Comparison of ENCODE assay signal across 19 mouse cellular contexts in genomic region chr17:9861346-9861745, GRCm38 (mm10).
DNase-seq lines count a peak whose midpoint lies in the region; ATAC-seq and TF ChIP-seq lines count a peak whose summit lies in the region.
"Had no signal": no experiment of that assay in that cellular context is flagged by ENCODE, and none has a peak within 500 bp of the region (broad histone marks: within the 10 kb centered on the region; RNA-seq: fewer than 3 reads in every experiment).

No protein-coding gene starts in this region.

- TF ChIP-seq POLR2A in olfactory bulb, adult 2 months (IDR thresholded peaks at IDR 0.05; ENCODE audit: insufficient read depth, low read depth, low read length): no peak
- no peak for TF ChIP-seq POLR2A in kidney, adult 2 months (IDR thresholded peaks at IDR 0.05; ENCODE audit: low read depth, low read length)

- ATAC-seq in forebrain, embryonic 15.5 days (replicated peaks): no peak; the same call in 1 of the 2 replicates
- no peak for ATAC-seq in forebrain, embryonic 12.5 days (ENCODE audit: low FRiP score)
- no peak for ATAC-seq in midbrain, embryonic 13.5 days

- peak overlapping the region; percentile 74 for H3K27ac ChIP-seq in forebrain, embryonic 15.5 days (replicated peaks)
- H3K27ac ChIP-seq in forebrain, embryonic 12.5 days: no peak overlapping the region
- peak overlapping the region; percentile 74 for H3K27ac ChIP-seq in midbrain, embryonic 13.5 days
- H3K27ac ChIP-seq in olfactory bulb, adult 2 months (ENCODE audit: insufficient read depth, low read depth, low read length): peak overlapping the region; percentile 83
- H3K27ac ChIP-seq in embryonic facial prominence, embryonic 10.5 days (replicated peaks): no peak overlapping the region
- H3K27ac ChIP-seq in kidney, adult 2 months (ENCODE audit: insufficient read depth, low read depth, low read length): no peak overlapping the region
- H3K27ac ChIP-seq: embryonic facial prominence, embryonic 15.5 days had no signal

- no peak overlapping the region for H3K4me3 ChIP-seq in forebrain, embryonic 15.5 days
- no peak overlapping the region for H3K4me3 ChIP-seq in forebrain, embryonic 12.5 days (replicated peaks)
- H3K4me3 ChIP-seq in midbrain, embryonic 13.5 days (replicated peaks): no peak overlapping the region
- no peak overlapping the region for H3K4me3 ChIP-seq in olfactory bulb, adult 2 months (ENCODE audit: insufficient read depth, low read depth, low read length)
- H3K4me3 ChIP-seq in embryonic facial prominence, embryonic 10.5 days: no peak overlapping the region
- no peak overlapping the region for H3K4me3 ChIP-seq in kidney, adult 2 months (ENCODE audit: insufficient read depth, low read depth, low read length)
- H3K4me3 ChIP-seq: embryonic facial prominence, embryonic 15.5 days had no signal

- H3K9ac ChIP-seq in forebrain, embryonic 15.5 days (replicated peaks): no peak overlapping the region
- H3K9ac ChIP-seq in forebrain, embryonic 12.5 days: no peak overlapping the region
- no peak overlapping the region for H3K9ac ChIP-seq in midbrain, embryonic 13.5 days (replicated peaks)
- H3K9ac ChIP-seq: embryonic facial prominence, embryonic 15.5 days; lung, embryonic 14.5 days had no signal

- H3K9me3 ChIP-seq in forebrain, embryonic 15.5 days: 0 out of 2 replicates have a peak, but pooled peaks cover 1% of the 10 kb centered on the region
- H3K9me3 ChIP-seq in forebrain, embryonic 12.5 days: peaks cover 8% of the 10 kb centered on the region; the same call in 1 of the 2 replicates
- H3K9me3 ChIP-seq in midbrain, embryonic 13.5 days: peaks cover 13% of the 10 kb centered on the region; the same call in 1 of the 2 replicates
- peaks cover 5% of the 10 kb centered on the region; the same call in 1 of the 2 replicates for H3K9me3 ChIP-seq in embryonic facial prominence, embryonic 10.5 days

- peaks cover 12% of the 10 kb centered on the region for H3K4me1 ChIP-seq in forebrain, embryonic 15.5 days
- peaks cover 13% of the 10 kb centered on the region for H3K4me1 ChIP-seq in forebrain, embryonic 12.5 days
- peaks cover 20% of the 10 kb centered on the region for H3K4me1 ChIP-seq in midbrain, embryonic 13.5 days (replicated peaks)
- H3K4me1 ChIP-seq in olfactory bulb, adult 2 months (ENCODE audit: control insufficient read depth, insufficient read depth, low read length): peaks cover 2% of the 10 kb centered on the region; the same call in 1 of the 2 replicates
- H3K4me1 ChIP-seq in embryonic facial prominence, embryonic 10.5 days: 0 out of 2 replicates have a peak, but pooled peaks cover 5% of the 10 kb centered on the region
- H3K4me1 ChIP-seq in kidney, adult 2 months (ENCODE audit: control insufficient read depth, insufficient read depth, low read length): no peaks in the 10 kb centered on the region
- H3K4me1 ChIP-seq: embryonic facial prominence, embryonic 15.5 days had no signal

- no peaks in the 10 kb centered on the region for H3K36me3 ChIP-seq in forebrain, embryonic 15.5 days
- no peaks in the 10 kb centered on the region for H3K36me3 ChIP-seq in forebrain, embryonic 12.5 days (replicated peaks)
- H3K36me3 ChIP-seq in midbrain, embryonic 13.5 days: no peaks in the 10 kb centered on the region
- H3K36me3 ChIP-seq in embryonic facial prominence, embryonic 10.5 days (replicated peaks): no peaks in the 10 kb centered on the region
- H3K36me3 ChIP-seq in kidney, adult 2 months (ENCODE audit: control insufficient read depth, insufficient read depth, low read length): no peaks in the 10 kb centered on the region
- H3K36me3 ChIP-seq: embryonic facial prominence, embryonic 15.5 days had no signal

- DNase-seq in retina, postnatal 1 day: peak; percentile 51
- no peak for DNase-seq in retina, embryonic 14.5 days (ENCODE audit: low spot score)
- no peak for DNase-seq in embryonic facial prominence, embryonic 10.5 days (ENCODE audit: low spot score)
- DNase-seq in kidney, adult 2 months: no peak
- DNase-seq: adrenal gland, postnatal 25 days; cerebellum, adult 9-11 months; gastrocnemius, postnatal 10 days; heart, adult 18-20 months; kidney, adult 9 months; kidney, postnatal 36 days; left cerebral cortex, postnatal 4 days; lung, embryonic 14.5 days; lung, postnatal 4 days; right cerebral cortex, postnatal 14 days had no signal

- WGBS in forebrain, embryonic 15.5 days: 75% methylated on average over 6 of the region's 6 CpGs
- 84% methylated on average over 6 of the region's 6 CpGs for WGBS in forebrain, embryonic 12.5 days
- 75% methylated on average over 6 of the region's 6 CpGs for whole genome bisulfite sequencing in midbrain, embryonic 13.5 days
- WGBS in olfactory bulb, adult 2 months: 77% methylated on average over 6 of the region's 6 CpGs
- WGBS in embryonic facial prominence, embryonic 10.5 days: 82% methylated on average over 6 of the region's 6 CpGs
- WGBS in kidney, adult 2 months: 71% methylated on average over 6 of the region's 6 CpGs

- H3K27me3 ChIP-seq in forebrain, embryonic 15.5 days: no peaks in the 10 kb centered on the region
- H3K27me3 ChIP-seq in forebrain, embryonic 12.5 days: no peaks in the 10 kb centered on the region
- H3K27me3 ChIP-seq in midbrain, embryonic 13.5 days: no peaks in the 10 kb centered on the region
- no peaks in the 10 kb centered on the region for H3K27me3 ChIP-seq in embryonic facial prominence, embryonic 10.5 days (replicated peaks; ENCODE audit: low read depth, poor library complexity, severe bottlenecking)
- no peaks in the 10 kb centered on the region for H3K27me3 ChIP-seq in kidney, adult 2 months (replicated peaks; ENCODE audit: control insufficient read depth, insufficient read depth, low read length)
- H3K27me3 ChIP-seq: embryonic facial prominence, embryonic 15.5 days had no signal

- TF ChIP-seq CTCF in olfactory bulb, adult 2 months (IDR thresholded peaks at IDR 0.05; ENCODE audit: insufficient read depth, low read depth, low read length): no peak
- no peak for TF ChIP-seq CTCF in kidney, adult 2 months (conservative IDR thresholded peaks at IDR 0.05; ENCODE audit: insufficient read depth, insufficient read length, low read depth, low read length)

- no peak overlapping the region for H3K4me2 ChIP-seq in forebrain, embryonic 15.5 days (replicated peaks)
- H3K4me2 ChIP-seq in forebrain, embryonic 12.5 days: no peak overlapping the region
- H3K4me2 ChIP-seq in midbrain, embryonic 13.5 days (replicated peaks): no peak overlapping the region
- H3K4me2 ChIP-seq: embryonic facial prominence, embryonic 15.5 days; lung, embryonic 14.5 days had no signal

Comparison
In these comparisons a context has a peak if more than half of its experiments do, and no peak if none do; other contexts are left out.
1. H3K27ac ChIP-seq: peak in forebrain, embryonic 15.5 days (single experiment), midbrain, embryonic 13.5 days (single experiment) and olfactory bulb, adult 2 months (single experiment); none in forebrain, embryonic 12.5 days (single experiment), embryonic facial prominence, embryonic 10.5 days (single experiment) and kidney, adult 2 months (single experiment).